Mouse (Mus musculus) heart, postnatal 0 days (tissue): ENCODE data around the gene Oxsr1.
A peak's percentile ranks its signal among the peaks of the same experiment; 100 is the strongest.

Experiments
- CTCF ChIP-seq: IDR thresholded peaks from 2 replicates; pipeline ENCODE4 v1.5.1; 2016; ENCODE audit warnings: antibody characterized with exemption, control low read depth, low read depth
- EP300 ChIP-seq: IDR thresholded peaks from 2 replicates; pipeline ENCODE4 v1.6.1; 2016; ENCODE audit warnings: antibody characterized with exemption, low read depth

DNA sequence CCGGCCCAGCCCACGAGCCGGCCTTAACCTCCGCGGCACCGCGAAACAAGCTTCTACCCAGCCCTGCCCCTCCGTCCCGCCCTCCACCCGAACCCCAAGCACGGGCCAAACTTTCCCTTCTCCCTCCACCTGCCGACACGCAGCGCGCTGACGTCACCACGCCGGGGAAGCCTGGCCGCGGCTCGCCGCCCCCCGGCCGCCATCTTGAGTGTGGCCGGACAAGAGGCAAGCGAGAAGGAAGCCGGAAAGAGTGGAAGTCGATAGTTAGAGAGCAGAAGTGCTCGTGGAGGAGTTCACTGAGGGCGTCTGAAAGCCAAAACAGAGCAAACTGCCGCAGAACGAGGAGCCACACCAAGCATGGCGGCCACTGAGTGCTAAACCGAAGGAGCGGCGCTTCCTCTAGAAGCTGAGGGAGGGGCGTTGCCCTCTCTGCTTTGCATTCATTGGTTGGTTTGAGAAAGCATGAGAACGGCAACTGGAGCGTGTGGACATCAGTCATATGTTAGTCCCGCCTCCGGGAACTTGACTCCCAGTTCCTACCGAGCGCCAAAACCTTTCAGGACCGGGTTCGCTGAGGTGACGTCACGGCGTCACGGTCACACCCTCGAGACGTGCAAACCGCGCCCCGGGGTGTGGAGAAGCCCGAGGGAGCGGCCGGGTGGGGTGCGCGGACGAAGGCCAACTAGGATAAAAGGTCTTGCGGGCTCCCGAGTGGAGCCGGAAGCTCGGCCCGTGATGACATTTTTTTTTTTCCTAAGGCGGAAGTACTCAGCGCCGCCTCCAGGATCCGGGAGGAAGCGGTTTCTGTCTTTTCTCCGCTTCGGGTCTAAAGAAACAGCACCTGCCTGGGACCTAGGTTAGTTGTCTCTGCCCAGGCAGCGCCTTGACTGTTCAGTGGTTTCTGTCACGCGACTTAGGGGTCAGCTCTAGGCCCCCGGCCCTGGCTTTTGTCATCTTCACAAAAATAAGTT lies at the start of gene Oxsr1:
- TF ChIP-seq CTCF (peak; percentile 30), EP300 (peak; percentile 88)
